Mouse (Mus musculus) myocyte (in vitro differentiated cells): ENCODE results near the gene Cdadc1. TPM values are rescaled to one million over a fixed set of nuclear protein-coding genes. Genes with fewer than 3 reads are reported as not detected.

Experiments
- H3K27me3 ChIP-seq: one replicate; pipeline ENCODE4 v1.6.1; 2011; ENCODE audit not compliant: control insufficient read depth, insufficient read depth, insufficient read length
- H3K36me3 ChIP-seq: one replicate; pipeline ENCODE4 v1.6.1; 2011; ENCODE audit not compliant: control insufficient read depth, insufficient read depth
- H3K4me2 ChIP-seq: one replicate; pipeline ENCODE4 v1.6.1; 2011; ENCODE audit warnings: low read depth, control low read depth
- H3K4me3 ChIP-seq: one replicate; pipeline ENCODE4 v1.5.1; 2011; ENCODE audit warnings: mild to moderate bottlenecking, control low read depth, moderate library complexity
- H3K79me2 ChIP-seq: one replicate; pipeline ENCODE4 v1.6.1; 2011; ENCODE audit not compliant: control insufficient read depth, insufficient read depth
- H3ac ChIP-seq: one replicate; pipeline ENCODE4 v1.6.1; 2011; ENCODE audit not compliant: control insufficient read depth, insufficient read length
- CEBPB ChIP-seq: IDR thresholded peaks from 2 replicates; pipeline ENCODE4 v1.6.1; 2011; ENCODE audit warnings: mild to moderate bottlenecking, moderate library complexity; ENCODE audit not compliant: poor library complexity, insufficient read depth, severe bottlenecking
- E2F4 ChIP-seq: IDR thresholded peaks from one replicate; pipeline ENCODE4 v1.6.1; 2011; ENCODE audit warnings: mild to moderate bottlenecking, control low read depth, moderate library complexity; ENCODE audit not compliant: insufficient read depth
- MAX ChIP-seq: IDR thresholded peaks from one replicate; pipeline ENCODE4 v1.6.1; 2011; ENCODE audit warnings: low read depth, mild to moderate bottlenecking, control low read depth
- MYOD1 ChIP-seq, 3 experiments: IDR thresholded peaks; one replicate each; pipeline ENCODE4 v1.6.1; 2011; ENCODE audit warnings: control low read depth in 2 of 3, low read depth in 2 of 3, mild to moderate bottlenecking in 2 of 3, moderate library complexity in 1 of 3; ENCODE audit not compliant: insufficient read length in 2 of 3, control insufficient read depth in 1 of 3
- MYOG ChIP-seq, 3 experiments: IDR thresholded peaks; one replicate each; pipeline ENCODE4 v1.6.1; 2011; ENCODE audit warnings: control low read depth in 2 of 3, low read depth in 2 of 3, mild to moderate bottlenecking in 2 of 3; ENCODE audit not compliant: insufficient read length in 2 of 3, control insufficient read depth in 1 of 3, insufficient read depth in 1 of 3
- POLR2A ChIP-seq: IDR thresholded peaks from one replicate; pipeline ENCODE4 v1.6.1; 2011; ENCODE audit warnings: low read depth, mild to moderate bottlenecking, control low read depth, moderate library complexity; ENCODE audit not compliant: insufficient read length
- POLR2AphosphoS2 ChIP-seq: IDR thresholded peaks from one replicate; pipeline ENCODE4 v1.6.1; 2011; ENCODE audit warnings: low read depth, control low read depth; ENCODE audit not compliant: insufficient read length
- REST ChIP-seq: IDR thresholded peaks from one replicate; pipeline ENCODE4 v1.6.1; 2011; ENCODE audit warnings: mild to moderate bottlenecking, control low read depth, moderate library complexity; ENCODE audit not compliant: insufficient read depth, insufficient read length
- SRF ChIP-seq: IDR thresholded peaks from one replicate; pipeline ENCODE4 v1.6.1; 2011; ENCODE audit warnings: low read depth; ENCODE audit not compliant: control insufficient read depth, insufficient read length
- TCF12 ChIP-seq: IDR thresholded peaks from one replicate; pipeline ENCODE4 v1.6.1; 2011; ENCODE audit warnings: mild to moderate bottlenecking, control low read depth; ENCODE audit not compliant: poor library complexity, insufficient read depth, severe bottlenecking
- TCF3 ChIP-seq: IDR thresholded peaks from one replicate; pipeline ENCODE4 v1.6.1; 2011; ENCODE audit warnings: low read depth, control low read depth; ENCODE audit not compliant: insufficient read length
- USF1 ChIP-seq: IDR thresholded peaks from one replicate; pipeline ENCODE4 v1.6.1; 2011; ENCODE audit warnings: low read depth, mild to moderate bottlenecking, control low read depth, moderate library complexity
- polyA plus RNA-seq: library from polyadenylated mRNA; unstranded; fragments of >200 nt; fragmentation: generic; extraction: Trizol; gene quantifications from one replicate; pipeline ENCODE4 v1.2.1, GENCODE M21; 2012; ENCODE audit warnings: missing spikeins

Cdadc1 gene
- polyA plus RNA-seq, 1 experiment: 10.5 TPM

GRCm38 (mm10) chr14:59537829-59538432, 59.8 kb downstream of the Cdadc1 start:
- Histone ChIP-seq H3K79me2 (no peaks in the 10 kb centered on the region), H3K4me3 (no peak overlapping the region)
- TF ChIP-seq POLR2AphosphoS2 (no peak), MAX (no peak), POLR2A (no peak), MYOG (IDR thresholded peaks at IDR 0.05; ENCODE audit: control insufficient read depth in 1 of 3, insufficient read depth in 1 of 3, insufficient read length in 2 of 3, low read depth in 2 of 3) (no peak), SRF (no peak), TCF12 (no peak), CEBPB (no peak), TCF3 (no peak), E2F4 (no peak), MYOD1 (IDR thresholded peaks at IDR 0.05; ENCODE audit: control insufficient read depth in 1 of 3, insufficient read length in 2 of 3, low read depth in 2 of 3) (no peak), USF1 (no peak)

DNA sequence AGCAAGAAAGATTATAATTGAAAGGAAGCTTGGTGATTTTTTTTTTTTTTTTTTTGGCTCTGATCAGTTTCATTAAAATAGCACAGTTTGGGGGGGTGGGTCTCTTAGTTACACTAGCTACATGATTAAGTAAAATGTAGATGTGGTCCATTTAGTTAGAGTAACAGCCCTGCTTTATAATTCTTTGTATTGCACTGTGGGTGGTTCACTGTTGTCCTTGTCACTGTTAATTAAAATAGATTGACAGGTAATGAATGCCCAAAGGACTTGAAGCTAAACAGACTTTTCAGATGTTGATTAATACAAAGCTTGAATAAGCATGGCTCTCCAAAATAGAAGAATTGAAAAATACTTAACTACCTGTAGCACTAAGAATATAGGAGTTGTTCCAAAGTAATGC, 63.9 kb downstream of the Cdadc1 start:
- Histone ChIP-seq H3ac (no peak overlapping the region), H3K79me2 (no peaks in the 10 kb centered on the region), H3K4me3 (no peak overlapping the region), H3K4me2 (no peak overlapping the region), H3K27me3 (no peaks in the 10 kb centered on the region), H3K36me3 (no peaks in the 10 kb centered on the region)
- TF ChIP-seq SRF (no peak), MAX (no peak), TCF12 (no peak), POLR2AphosphoS2 (no peak), E2F4 (no peak), POLR2A (no peak), MYOD1 (IDR thresholded peaks at IDR 0.05; ENCODE audit: control insufficient read depth in 1 of 3, insufficient read length in 2 of 3, low read depth in 2 of 3) (no peak), MYOG (IDR thresholded peaks at IDR 0.05; ENCODE audit: control insufficient read depth in 1 of 3, insufficient read depth in 1 of 3, insufficient read length in 2 of 3, low read depth in 2 of 3) (no peak)

More at GRCm38 (mm10) chr14:59537829-59538432, 59.8 kb downstream of the Cdadc1 start:
- H3K4me2 ChIP-seq: no peak overlapping the region
- H3K27me3 ChIP-seq: no peaks in the 10 kb centered on the region
- H3K36me3 ChIP-seq: peaks cover 3% of the 10 kb centered on the region
- H3ac ChIP-seq: no peak overlapping the region

DNA sequence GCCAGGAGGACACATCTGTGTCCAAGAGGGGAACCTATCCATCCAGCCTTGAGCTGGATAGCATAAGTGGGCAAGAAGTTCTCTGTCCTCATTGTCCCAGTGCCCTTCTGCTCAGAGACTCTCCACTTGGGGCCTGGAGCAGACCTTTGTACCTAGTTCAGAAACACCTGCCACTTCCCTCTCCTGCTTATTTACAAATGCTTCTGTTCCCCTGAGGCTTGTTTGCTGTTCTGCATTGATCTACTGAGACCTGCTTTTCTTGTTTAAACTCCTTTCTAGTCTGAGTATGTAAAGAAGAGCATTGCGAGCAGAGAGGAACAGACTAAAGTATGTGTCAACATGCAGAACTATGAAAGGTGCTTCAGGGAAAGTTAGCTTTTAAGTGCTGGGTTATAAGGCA, 64.8 kb downstream of the Cdadc1 start:
- no peaks in the 10 kb centered on the region for H3K36me3 ChIP-seq
- H3ac ChIP-seq: no peak overlapping the region
- TF ChIP-seq TCF12 (no peak), REST (no peak), MAX (no peak), POLR2AphosphoS2 (no peak), SRF (no peak), MYOG (IDR thresholded peaks at IDR 0.05; ENCODE audit: control insufficient read depth in 1 of 3, insufficient read depth in 1 of 3, insufficient read length in 2 of 3, low read depth in 2 of 3) (no peak), TCF3 (no peak), MYOD1 (IDR thresholded peaks at IDR 0.05; ENCODE audit: control insufficient read depth in 1 of 3, insufficient read length in 2 of 3, low read depth in 2 of 3) (no peak)
- no peaks in the 10 kb centered on the region for H3K27me3 ChIP-seq
- H3K79me2 ChIP-seq: no peaks in the 10 kb centered on the region
- H3K4me2 ChIP-seq: no peak overlapping the region
- H3K4me3 ChIP-seq: no peak overlapping the region

- no peak overlapping the region for H3K4me2 ChIP-seq
- H3K4me3 ChIP-seq: no peak overlapping the region
- H3ac ChIP-seq: no peak overlapping the region
- no peaks in the 10 kb centered on the region for H3K36me3 ChIP-seq
- no peaks in the 10 kb centered on the region for H3K27me3 ChIP-seq
- H3K79me2 ChIP-seq: no peaks in the 10 kb centered on the region
- TF ChIP-seq TCF3: no peak
- no peak for TF ChIP-seq CEBPB
- TF ChIP-seq E2F4: no peak
- no peak for TF ChIP-seq USF1
- no peak for TF ChIP-seq REST
- TF ChIP-seq MYOG (IDR thresholded peaks at IDR 0.05; ENCODE audit: control insufficient read depth in 1 of 3, insufficient read depth in 1 of 3, insufficient read length in 2 of 3, low read depth in 2 of 3): no peak
- TF ChIP-seq SRF: no peak
- TF ChIP-seq POLR2A: no peak
- TF ChIP-seq TCF12: no peak
- no peak for TF ChIP-seq MYOD1 (IDR thresholded peaks at IDR 0.05; ENCODE audit: control insufficient read depth in 1 of 3, insufficient read length in 2 of 3, low read depth in 2 of 3)
- TF ChIP-seq POLR2AphosphoS2: no peak
- no peak for TF ChIP-seq MAX
Measured at GRCm38 (mm10) chr14:59530801-59531200, 67.0 kb downstream of the Cdadc1 start.

- Histone ChIP-seq H3K4me3 (no peak overlapping the region), H3K4me2 (no peak overlapping the region)
- TF ChIP-seq POLR2A: no peak
Measured at GRCm38 (mm10) chr14:59525843-59526242, 71.9 kb downstream of the Cdadc1 start.

More at GRCm38 (mm10) chr14:59525843-59526242, 71.9 kb downstream of the Cdadc1 start:
- no peaks in the 10 kb centered on the region for H3K79me2 ChIP-seq
- no peak overlapping the region for H3ac ChIP-seq
- no peaks in the 10 kb centered on the region for H3K36me3 ChIP-seq
- no peaks in the 10 kb centered on the region for H3K27me3 ChIP-seq
